Mouse (Mus musculus) NIH3T3 (cell line): ENCODE data around the gene Gipr.

Experiments used
- DNase-seq: peaks from one replicate; pipeline ENCODE4 v3.0.0-alpha.2; 2012; ENCODE audit warnings: low read depth

Gene Gipr

GRCm38 (mm10) chr7:19148875-19149541 is 16.9 kb downstream of the Gipr start, which contains the start of gene Qpctl:
Gene Qpctl, minus strand, starts transcription at chr7:19149291.
- peak; percentile 99 for DNase-seq

DNA sequence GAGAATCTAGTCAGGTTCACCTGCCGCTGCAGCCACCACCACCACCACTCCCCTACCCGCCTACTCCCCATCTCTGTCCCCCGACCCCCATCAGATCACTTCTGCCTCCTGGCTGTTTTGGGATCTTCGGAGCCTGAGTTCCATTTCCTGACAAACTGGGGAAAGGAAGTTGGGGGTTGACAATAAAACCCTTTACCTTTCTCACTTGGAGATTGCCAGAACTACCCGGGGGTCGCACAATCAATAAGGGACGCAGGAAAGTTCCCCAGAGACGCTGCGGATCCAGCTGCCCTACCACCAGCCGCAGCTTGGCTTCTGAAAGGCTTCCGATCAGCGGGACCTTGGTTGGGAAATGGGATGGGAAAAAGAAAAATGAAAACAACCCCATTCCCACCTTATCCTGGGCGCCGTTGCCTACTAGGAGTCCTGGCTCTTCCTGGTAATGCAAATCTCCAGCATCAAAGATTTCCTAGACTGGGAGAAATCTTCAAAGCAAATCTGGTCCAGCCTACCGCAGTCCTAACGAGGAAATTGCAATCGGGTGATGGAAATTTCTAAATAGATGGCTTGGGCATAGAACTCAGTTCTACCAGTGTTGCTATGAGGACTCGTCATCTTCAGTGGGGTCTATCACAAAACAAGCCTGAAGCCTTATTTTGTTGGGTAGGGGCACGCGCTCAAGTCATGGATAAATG is 17.6 kb downstream of the Gipr start:
- no peak for DNase-seq

DNA sequence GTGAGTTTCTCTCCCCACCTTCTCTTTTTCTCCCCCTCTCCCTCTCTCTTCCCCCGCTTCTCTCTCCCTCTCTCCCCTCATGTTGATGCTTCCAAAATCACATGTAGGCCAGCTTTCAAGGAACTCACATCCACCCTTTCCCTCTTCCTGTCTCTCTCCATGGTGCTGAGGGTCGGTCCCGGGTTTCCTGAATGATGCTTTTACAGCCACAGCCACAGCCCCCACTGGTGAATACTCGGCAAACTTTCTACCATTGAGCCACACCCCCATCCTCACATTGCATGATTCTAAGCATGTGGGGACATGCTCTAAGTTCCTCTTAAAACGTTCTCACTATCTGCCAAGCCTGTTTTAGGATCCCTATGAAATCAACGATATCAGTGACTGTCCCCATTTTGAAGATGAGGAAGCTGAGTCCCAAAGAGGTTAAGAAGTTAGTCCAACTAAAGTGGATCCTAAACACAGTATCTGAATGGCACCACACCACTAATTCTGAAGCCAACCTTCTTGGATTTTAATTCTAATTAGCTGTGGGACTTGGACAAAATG is 18.4 kb downstream of the Gipr start:
- DNase-seq = peak; percentile 59

DNA sequence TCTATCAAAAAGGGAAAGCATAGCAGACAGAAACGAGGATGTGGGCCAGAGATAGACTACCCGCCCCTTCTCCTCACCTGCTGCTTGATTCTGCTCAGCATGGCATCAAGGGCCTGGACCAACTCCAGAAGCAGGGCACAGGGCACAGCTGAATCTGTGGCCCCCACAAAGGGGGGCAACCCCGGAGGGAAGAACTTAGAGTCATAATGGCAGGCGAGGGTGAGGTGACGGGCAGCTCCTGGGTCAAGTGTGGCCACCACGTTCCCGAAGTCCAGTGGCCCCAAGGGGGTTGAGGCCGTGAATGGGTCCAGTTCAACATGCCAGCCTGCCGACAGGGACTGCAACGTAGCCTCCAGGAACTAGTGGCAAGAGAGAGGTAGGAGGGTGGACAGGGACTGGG is 19.1 kb downstream of the Gipr start:
- DNase-seq = no peak

- DNase-seq = peak; percentile 91
Measured at GRCm38 (mm10) chr7:19137380-19137779, 28.5 kb downstream of the Gipr start.

- no peak for DNase-seq
Measured at GRCm38 (mm10) chr7:19136673-19137334, 29.1 kb downstream of the Gipr start.

DNA sequence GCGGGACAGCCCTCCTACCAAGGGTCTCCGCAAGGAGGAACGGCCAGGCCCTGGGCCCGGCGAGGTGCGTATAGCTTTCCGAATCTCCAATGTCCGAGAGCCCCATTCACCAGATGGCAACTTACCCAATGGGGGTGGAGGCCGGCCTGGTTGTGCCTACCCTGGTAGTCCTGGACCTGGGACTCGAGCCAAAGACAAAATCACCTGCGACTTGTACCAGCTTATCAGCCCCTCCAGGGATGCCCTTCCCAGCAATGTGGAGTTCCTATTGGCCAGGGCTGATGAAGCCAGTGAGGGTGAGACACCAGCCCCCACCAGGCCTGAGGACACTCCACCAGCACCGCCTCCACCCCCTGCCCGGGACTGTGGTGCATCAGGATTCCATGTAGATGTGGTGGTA is 29.8 kb downstream of the Gipr start:
- no peak for DNase-seq

DNA sequence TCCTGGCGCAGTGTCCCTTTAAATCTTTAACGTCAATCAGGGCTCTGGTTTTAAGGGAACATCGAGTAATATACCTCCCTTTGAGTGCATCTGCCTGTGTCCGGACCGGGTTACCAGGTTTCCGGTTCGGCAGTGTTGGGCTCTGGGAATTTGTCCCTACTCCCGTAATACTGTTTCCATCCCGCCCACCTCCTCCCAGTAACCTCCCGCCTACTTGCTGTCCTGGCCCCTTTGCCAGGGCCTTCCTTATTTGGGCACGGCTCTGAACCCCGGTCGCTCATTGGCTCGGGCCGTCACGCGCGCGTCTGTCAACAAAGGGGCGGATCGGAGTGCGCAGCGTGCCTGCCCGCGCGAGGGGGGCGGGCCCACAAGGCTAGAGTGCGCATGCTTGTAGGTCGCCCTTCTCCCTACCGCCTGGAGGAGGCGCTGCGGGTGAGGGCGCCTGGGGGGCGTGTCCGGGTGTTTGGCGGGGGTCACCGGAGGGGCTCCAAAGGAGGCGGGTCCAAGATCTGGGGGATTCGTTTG is 34.5 kb downstream of the Gipr start:
- DNase-seq = peak; percentile 99

GRCm38 (mm10) chr7:19130657-19131056 is 35.3 kb downstream of the Gipr start:
- peak; percentile 68 for DNase-seq

- no peak for DNase-seq
Measured at GRCm38 (mm10) chr7:19129396-19129795, 36.5 kb downstream of the Gipr start.

DNA sequence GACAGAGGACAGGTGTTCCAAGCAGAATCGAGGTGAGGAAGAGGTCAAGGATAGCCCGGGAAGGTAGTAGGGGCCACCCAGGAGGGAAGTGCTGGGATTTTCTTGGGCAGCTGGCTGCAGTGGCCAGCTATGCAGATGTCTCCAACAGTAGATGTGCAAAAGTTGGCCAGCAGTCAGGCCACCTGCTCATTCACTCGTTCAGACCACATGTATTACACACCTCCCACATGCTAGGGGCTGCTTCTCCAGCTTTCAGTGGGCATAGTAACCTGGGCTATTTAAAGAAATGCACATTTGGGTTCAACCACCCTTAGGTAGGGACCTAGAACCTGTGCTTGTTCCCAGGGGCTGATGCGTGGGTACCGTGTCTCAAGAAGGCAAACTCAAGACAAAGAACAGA is 38.2 kb downstream of the Gipr start:
- no peak for DNase-seq

DNA sequence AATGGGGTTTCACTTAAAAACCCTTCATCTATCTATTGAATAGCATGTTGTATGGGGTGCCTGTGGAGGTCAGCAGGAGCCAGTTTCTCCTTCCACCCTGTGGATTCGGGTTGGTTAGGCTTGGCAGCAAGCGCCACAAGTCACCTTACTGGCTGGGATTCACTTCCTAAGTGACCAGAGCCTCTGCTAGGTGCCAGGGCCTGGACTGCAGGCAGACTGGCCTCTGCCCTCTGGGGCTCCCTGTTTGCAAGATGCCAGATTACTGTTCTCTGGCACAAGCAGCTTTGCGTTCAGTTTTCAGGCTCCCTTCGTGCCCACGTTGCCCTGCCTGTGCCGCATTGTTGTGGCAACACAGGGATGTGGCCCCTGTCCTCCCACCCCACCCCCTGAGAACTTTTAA is 41.2 kb downstream of the Gipr start:
- no peak for DNase-seq

DNA sequence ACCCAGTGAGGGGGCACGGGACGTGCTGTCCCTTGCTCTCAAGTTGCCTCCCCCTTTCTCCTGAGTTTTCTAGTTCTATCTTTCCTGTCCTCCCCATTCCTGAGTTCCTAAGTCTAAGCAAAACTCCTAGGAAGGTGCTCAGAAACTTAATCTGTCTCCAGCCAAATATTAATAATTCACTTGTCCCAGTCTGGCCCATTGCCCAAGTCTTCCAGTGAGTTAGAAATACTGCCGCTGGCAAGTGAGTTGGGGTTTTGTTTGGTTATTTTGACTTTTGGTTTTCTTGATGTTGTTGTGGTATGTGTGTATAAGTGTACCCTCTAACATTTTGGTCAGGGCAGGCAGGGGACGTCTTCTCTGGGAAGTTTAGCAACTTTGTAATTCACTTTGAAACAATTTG is 44.2 kb downstream of the Gipr start:
- no peak for DNase-seq

DNA sequence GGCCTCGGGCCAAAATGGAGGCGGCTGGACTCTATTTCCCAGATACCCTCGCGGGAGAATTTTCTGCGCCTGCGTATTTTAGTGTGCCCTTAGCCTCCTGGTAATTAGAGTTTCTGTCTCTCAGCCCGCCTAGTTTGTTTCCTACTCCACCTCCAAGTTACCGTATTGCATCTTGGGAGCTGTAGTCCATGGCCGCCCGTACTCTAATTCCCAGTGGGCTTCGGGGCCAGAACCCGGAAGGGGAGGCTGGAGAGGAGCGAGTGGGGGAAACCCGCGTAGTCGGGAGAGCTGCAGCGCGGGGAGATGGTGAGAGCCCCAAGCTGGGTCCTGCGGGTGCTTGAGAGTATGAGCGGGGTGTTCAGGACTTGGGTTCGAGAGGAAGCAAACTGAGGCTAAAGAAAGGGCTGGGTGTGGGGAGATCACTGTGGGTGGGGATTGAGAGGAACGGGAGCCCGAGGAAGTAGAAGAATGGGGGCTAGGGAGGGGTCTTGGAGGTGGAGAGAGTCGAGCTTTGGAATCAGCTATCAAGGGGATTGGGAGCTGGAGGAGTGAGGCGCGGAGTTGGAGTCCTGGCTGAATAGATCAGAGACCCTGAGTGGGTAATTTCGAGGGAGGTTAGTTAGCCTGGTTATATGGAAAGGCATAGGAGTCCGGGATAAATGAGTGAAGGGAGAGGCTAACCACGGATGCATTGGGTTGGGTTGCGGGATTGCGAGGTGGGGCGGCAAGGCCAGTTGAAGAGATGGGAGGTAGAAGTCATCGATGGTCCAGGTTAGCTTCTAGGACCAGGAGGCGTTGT is 46.1 kb downstream of the Gipr start, which contains the start of gene Fbxo46:
Gene Fbxo46, plus strand, starts transcription at position 229 of the 799 bp plus-strand sequence.
- DNase-seq = peak; percentile 97

- DNase-seq = no peak
Measured at GRCm38 (mm10) chr7:19119083-19119482, 46.8 kb downstream of the Gipr start.

DNA sequence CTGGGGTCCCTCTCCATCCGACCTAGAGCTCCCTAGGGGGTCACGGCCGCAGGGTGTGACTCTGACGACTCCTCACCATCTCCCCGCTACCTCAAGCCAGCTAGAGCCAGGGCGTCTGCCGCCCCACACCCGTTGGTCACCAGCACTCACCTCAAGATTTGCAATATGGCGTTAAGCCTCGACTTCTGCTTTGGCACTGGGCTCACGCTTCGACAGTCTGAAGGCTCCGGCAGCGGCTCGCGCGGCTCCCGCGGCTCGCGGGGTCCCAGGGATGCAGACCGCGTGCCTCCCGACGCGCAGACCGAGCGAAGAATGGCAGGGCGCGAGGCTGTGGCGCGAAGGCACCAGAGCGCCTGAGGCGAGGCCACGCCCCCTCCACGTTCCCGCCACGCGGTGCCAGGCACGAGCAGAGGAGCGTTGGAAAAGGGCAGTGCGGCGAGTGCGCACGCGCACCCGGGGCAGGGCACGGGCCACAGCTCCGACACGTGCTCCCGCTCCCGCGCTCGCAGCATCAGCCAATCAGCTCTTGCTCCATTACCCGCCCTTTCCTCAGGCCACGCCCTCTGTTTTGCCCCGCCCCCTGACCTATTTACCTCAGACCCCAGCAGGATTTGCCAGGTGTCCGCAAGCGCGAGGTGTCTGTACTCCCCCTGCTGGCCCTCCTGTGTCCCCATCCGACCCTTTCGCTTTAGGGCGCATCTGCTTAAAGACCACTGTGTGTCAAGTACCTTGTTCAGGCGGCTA is 47.7 kb downstream of the Gipr start, which contains the start of gene Gm4969:
Gene Gm4969, minus strand, starts transcription at position 341 of the 744 bp plus-strand sequence.
- no peak for DNase-seq

DNA sequence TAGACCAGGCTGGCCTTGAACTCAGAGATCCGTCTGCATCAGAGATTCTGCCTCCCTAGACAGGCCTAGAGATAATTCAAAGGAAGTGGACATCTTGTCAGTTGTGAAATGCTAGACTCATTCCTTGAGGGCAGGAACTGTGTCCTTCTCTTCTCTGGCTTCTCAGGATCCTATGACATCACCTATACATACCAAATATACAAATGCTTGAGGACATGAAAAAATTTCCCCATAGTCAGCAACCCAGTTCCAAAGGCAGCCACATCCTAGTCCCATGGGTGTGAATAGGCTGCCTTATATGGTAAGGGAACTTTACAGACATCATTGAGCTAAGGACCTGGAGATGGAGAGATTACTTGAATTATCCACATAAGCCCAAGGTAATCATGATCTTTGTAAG is 56.4 kb downstream of the Gipr start:
- no peak for DNase-seq

- DNase-seq = no peak
Measured at GRCm38 (mm10) chr7:19107436-19107835, 58.5 kb downstream of the Gipr start.
